Mouse (Mus musculus) layer of hippocampus, adult 9-11 months (tissue): ENCODE measurements around the gene Cenpt.

Source experiments
- DNase-seq: peaks from one replicate; pipeline ENCODE4 v3.0.0; 2022

Cenpt gene

DNA sequence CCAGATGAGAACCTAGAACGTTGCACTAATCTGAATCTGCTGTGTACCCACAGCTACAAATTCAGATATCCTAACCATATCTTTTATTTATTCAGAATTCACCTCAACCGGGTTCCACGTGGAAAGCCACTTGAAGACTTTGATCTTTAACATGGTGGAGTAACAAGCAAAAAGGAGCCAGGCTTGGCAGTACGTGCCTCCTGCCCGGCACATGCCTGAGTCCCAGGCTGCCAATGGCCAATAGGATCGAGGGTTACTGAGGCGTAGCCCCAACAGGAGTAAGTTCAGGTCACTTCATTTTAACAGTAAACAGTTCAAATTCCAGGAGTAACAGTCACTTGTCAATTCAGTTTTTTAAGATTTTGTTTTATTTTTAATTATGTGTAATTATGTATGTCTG lies 48.3 kb downstream of the Cenpt start:
- DNase-seq = no peak

DNA sequence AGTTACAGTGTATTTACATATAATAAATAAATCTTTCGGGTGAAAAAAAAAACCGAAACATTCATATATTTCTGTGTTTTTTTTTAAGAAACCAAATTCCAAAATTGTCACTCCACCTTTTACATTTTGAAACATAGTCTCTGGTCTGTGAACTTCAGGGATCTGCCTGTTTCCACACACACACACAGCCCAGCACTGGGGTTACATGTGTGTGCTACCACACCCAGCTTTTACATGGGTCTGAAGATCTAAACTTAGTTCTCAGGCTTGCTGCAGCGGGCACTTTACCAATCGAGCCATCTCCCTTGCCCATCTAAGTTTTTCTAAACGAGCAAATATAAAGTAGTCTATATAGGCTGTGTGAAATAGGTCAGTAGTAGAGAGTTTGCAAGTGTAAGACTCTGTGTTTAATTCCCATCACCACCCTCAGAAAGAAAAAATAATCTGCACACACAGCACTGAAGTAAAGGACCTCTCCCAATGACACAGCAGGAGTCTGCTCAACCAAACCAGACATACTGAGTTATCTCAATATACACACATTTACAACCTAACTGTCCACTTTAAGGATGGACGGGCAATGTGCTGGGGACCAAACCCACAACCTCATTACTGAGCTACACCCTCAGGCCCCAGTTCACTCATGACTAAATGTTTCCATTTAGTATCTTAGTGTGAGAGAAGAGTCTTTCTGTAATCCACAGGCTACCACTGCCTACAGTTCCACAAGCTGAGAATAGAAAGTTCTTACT lies 51.7 kb downstream of the Cenpt start:
- DNase-seq = no peak

DNA sequence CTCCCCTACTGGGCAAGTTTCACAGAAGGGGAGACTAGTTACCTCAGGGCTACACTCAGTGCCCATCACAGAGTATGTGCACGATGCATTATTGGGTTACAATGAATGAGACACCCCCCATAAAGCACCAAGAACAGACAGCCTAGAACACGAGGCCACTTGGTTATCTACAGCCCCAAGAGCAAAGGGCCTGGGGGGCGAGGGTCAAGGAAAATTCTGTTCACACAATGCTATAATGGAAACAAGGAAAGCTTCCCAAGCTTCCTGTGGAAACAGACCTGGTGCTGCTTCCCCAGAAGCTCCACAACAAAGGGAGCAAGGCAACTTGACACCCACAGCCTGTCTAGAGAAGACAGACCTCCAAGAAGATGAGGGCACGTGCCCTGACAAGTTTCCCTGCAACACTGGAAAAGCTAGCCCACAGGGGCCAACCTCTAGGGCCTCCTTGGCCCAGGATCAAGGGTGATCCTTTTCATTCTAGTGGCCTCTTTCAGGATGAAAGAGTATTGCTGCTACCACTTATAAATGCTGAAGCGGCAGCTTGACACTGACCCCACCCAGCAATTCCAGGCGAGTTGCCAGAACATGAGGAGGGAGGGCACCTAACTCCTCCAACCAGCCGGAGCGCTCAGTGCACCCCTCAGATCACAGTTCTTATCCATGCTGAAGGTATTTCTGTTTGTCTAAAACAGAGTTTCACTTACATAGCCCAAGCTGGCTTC lies 53.8 kb downstream of the Cenpt start:
- DNase-seq = peak; percentile 34

DNA sequence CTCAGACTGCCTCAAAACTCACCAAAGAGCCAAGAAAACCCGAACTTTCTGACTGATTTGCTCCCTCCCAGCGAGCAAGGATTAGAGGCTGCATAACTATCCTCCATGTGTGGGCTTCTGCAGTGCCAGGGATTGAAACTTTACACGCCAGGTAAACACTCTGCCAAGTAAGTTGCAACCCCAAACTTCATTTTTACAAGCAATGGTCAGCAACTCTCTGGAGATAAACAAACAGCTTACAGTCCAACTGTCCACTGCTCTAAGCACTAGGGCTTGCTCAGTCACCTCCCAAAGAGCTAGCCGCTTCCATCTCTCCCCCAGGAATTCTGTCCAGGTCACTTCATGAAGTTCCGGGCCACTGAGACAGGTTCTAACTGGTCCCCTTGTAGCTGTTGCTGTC lies 54.7 kb downstream of the Cenpt start:
- no peak for DNase-seq

DNA sequence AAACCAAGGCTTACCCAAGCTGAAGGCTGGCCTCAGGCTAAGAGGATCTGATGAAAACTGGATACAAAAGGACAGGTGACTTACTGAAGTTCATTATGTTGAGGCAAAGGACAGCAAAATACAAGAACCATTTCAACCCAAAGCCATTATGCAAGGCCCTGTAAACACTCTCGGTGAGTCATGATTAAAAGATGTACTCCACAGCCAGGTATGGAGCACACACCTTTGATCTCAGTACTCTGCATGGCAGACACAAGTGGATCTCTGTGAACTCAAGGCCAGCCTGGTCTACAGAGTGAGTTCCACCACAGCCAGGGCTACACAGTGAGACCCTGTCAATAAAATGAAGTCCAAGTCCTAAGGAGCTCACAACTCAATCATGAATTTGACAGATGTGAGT lies 57.3 kb downstream of the Cenpt start:
- no peak for DNase-seq
